Mouse (Mus musculus) spleen, adult 2 months (tissue): Measurements from ENCODE around the gene Best3. TPM values are rescaled to one million over a fixed set of nuclear protein-coding genes. Genes with fewer than 3 reads are reported as not detected.

Experiments used
- DNase-seq, 2 experiments: peaks; one replicate each; pipeline versions ENCODE4 v3.0.0 to v3.0.0-alpha.2; 2012 to 2021; ENCODE audit warnings: low spot score in 2 of 2, low read depth in 1 of 2
- H3K27ac ChIP-seq: fragments of 200-500 bp; 2 replicates; pipeline ENCODE4 v1.5.1; 2012; ENCODE audit warnings: low read length, inconsistent platforms; ENCODE audit not compliant: insufficient read depth
- H3K27me3 ChIP-seq: fragments of 200-500 bp; 2 replicates; pipeline ENCODE4 v1.6.1; 2012; ENCODE audit warnings: mild to moderate bottlenecking, moderate library complexity, low read length, inconsistent platforms; ENCODE audit not compliant: control insufficient read depth, insufficient read depth
- H3K36me3 ChIP-seq: fragments of 200-500 bp; 2 replicates; pipeline ENCODE4 v1.6.1; 2012; ENCODE audit warnings: mild to moderate bottlenecking, low read length, inconsistent platforms; ENCODE audit not compliant: control insufficient read depth, insufficient read depth
- H3K4me1 ChIP-seq: fragments of 200-500 bp; 2 replicates; pipeline ENCODE4 v1.6.1; 2011; ENCODE audit warnings: inconsistent platforms; ENCODE audit not compliant: control insufficient read depth, insufficient read depth, insufficient read length
- H3K4me3 ChIP-seq: fragments of 200-500 bp; 2 replicates; pipeline ENCODE4 v1.5.1; 2011; ENCODE audit warnings: mild to moderate bottlenecking, inconsistent platforms; ENCODE audit not compliant: insufficient read depth, insufficient read length; ENCODE audit errors: extremely low read depth
- CTCF ChIP-seq: fragments of 200-500 bp; IDR thresholded peaks from 2 replicates; pipeline ENCODE4 v1.5.1; 2011; ENCODE audit warnings: mild to moderate bottlenecking, inconsistent platforms; ENCODE audit not compliant: insufficient read depth, insufficient read length, insufficient replicate concordance; ENCODE audit errors: extremely low read depth
- POLR2A ChIP-seq: fragments of 200-500 bp; IDR thresholded peaks from 2 replicates; pipeline ENCODE4 v1.6.1; 2011; ENCODE audit warnings: low read depth, low read length, inconsistent platforms
- whole genome bisulfite sequencing: fragments of 180-500 bp; shearing (Covaris S2); methylation state at CpG from one replicate; pipeline ENCODE4 v1.1.7; 2018; 5-methylcytosine and 5-hydroxymethylcytosine counted together
- polyA plus RNA-seq: library from polyadenylated mRNA; depleted of rRNA; stranded (reverse); fragments of >200 nt; gene quantifications from 2 replicates; pipeline ENCODE4 v1.2.3, GENCODE M21; 2012

The Best3 gene
- polyA plus RNA-seq, 1 experiment, result 0.09 TPM

- H3K27me3 ChIP-seq, result no peaks in the 10 kb centered on the region
- H3K36me3 ChIP-seq, result no peaks in the 10 kb centered on the region
- H3K27ac ChIP-seq, result no peak overlapping the region
- DNase-seq, result no peak
- TF ChIP-seq CTCF (no peak), POLR2A (no peak)
- no peaks in the 10 kb centered on the region for H3K4me1 ChIP-seq
- 86% methylated on average over 8 of the region's 8 CpGs for WGBS
- H3K4me3 ChIP-seq, result no peak overlapping the region
Observed at GRCm38 (mm10) chr10:116993971-116994370, 7.9 kb downstream of the Best3 start.

- Histone ChIP-seq H3K27ac (no peak overlapping the region), H3K4me3 (no peak overlapping the region), H3K36me3 (no peaks in the 10 kb centered on the region), H3K27me3 (no peaks in the 10 kb centered on the region), H3K4me1 (no peaks in the 10 kb centered on the region)
- WGBS, result 90% methylated on average over 5 of the region's 5 CpGs
- DNase-seq, result no peak
- TF ChIP-seq CTCF (no peak), POLR2A (no peak)
Observed at GRCm38 (mm10) chr10:116995162-116995561, 9.0 kb downstream of the Best3 start.

GRCm38 (mm10) chr10:116995584-116996235, 9.6 kb downstream of the Best3 start:
- 58% methylated on average over 6 of the region's 6 CpGs for WGBS
- Histone ChIP-seq H3K36me3 (no peaks in the 10 kb centered on the region), H3K27me3 (no peaks in the 10 kb centered on the region), H3K27ac (no peak overlapping the region), H3K4me1 (no peaks in the 10 kb centered on the region), H3K4me3 (no peak overlapping the region)
- no peak for DNase-seq
- no peak for TF ChIP-seq CTCF
- TF ChIP-seq POLR2A, result no peak

- H3K27me3 ChIP-seq, result no peaks in the 10 kb centered on the region
- no peak for TF ChIP-seq POLR2A
- WGBS, result 30% methylated on average over 6 of the region's 6 CpGs
- no peak for DNase-seq
- H3K36me3 ChIP-seq, result no peaks in the 10 kb centered on the region
- H3K27ac ChIP-seq, result no peak overlapping the region
- no peaks in the 10 kb centered on the region for H3K4me1 ChIP-seq
- no peak overlapping the region for H3K4me3 ChIP-seq
Observed at GRCm38 (mm10) chr10:116996236-116996600, 10.1 kb downstream of the Best3 start.

GRCm38 (mm10) chr10:116998716-116999455, 12.8 kb downstream of the Best3 start:
- 91% methylated on average over 17 of the region's 17 CpGs for WGBS
- no peak for TF ChIP-seq CTCF
- TF ChIP-seq POLR2A, result no peak
- no peaks in the 10 kb centered on the region for H3K36me3 ChIP-seq
- H3K27me3 ChIP-seq, result no peaks in the 10 kb centered on the region
- H3K4me3 ChIP-seq, result no peak overlapping the region
- H3K4me1 ChIP-seq, result no peaks in the 10 kb centered on the region
- no peak overlapping the region for H3K27ac ChIP-seq
- no peak for DNase-seq

GRCm38 (mm10) chr10:117000975-117001374, 14.9 kb downstream of the Best3 start:
- 83% methylated on average over 12 of the region's 12 CpGs for WGBS
- Histone ChIP-seq H3K4me3 (no peak overlapping the region), H3K36me3 (no peaks in the 10 kb centered on the region), H3K4me1 (no peaks in the 10 kb centered on the region), H3K27me3 (no peaks in the 10 kb centered on the region), H3K27ac (no peak overlapping the region)
- TF ChIP-seq POLR2A (no peak), CTCF (no peak)
- no peak for DNase-seq

GRCm38 (mm10) chr10:117004695-117005094, 18.6 kb downstream of the Best3 start:
- WGBS, result 89% methylated on average over 5 of the region's 5 CpGs
- H3K4me3 ChIP-seq, result no peak overlapping the region
- no peaks in the 10 kb centered on the region for H3K4me1 ChIP-seq
- no peaks in the 10 kb centered on the region for H3K36me3 ChIP-seq
- H3K27ac ChIP-seq, result no peak overlapping the region
- no peaks in the 10 kb centered on the region for H3K27me3 ChIP-seq
- TF ChIP-seq CTCF (no peak), POLR2A (no peak)
- no peak for DNase-seq
